Comparison of ENCODE assay signal across 8 mouse cellular contexts in genomic region chr6:47175356-47176156, GRCm38 (mm10).
DNase-seq lines count a peak whose midpoint lies in the region; ATAC-seq lines count a peak whose summit lies in the region.
"Not testable (repeated sequence)": the region's sequence is repeated elsewhere in the genome, so short reads cannot be mapped to it uniquely, and the experiment has no call there.

No protein-coding gene starts in this region.

- not testable (repeated sequence) for H3K9me3 ChIP-seq in forebrain, embryonic 16.5 days (ENCODE audit: control insufficient read depth, low read length); hindbrain, embryonic 11.5 days (ENCODE audit: control insufficient read depth, low read length); liver, embryonic 16.5 days (replicated peaks; ENCODE audit: control insufficient read depth, low read length); midbrain, embryonic 14.5 days (ENCODE audit: control insufficient read depth, low read length); stomach, embryonic 16.5 days (replicated peaks; ENCODE audit: control insufficient read depth, low read length)

- not testable (repeated sequence) for H3K4me1 ChIP-seq in forebrain, embryonic 16.5 days (replicated peaks; ENCODE audit: control insufficient read depth, insufficient read depth, low read length); hindbrain, embryonic 11.5 days (replicated peaks; ENCODE audit: control insufficient read depth, insufficient read depth, low read length); liver, embryonic 16.5 days (ENCODE audit: control insufficient read depth, low read depth, low read length); midbrain, embryonic 14.5 days (ENCODE audit: control insufficient read depth, insufficient read depth, low read length); stomach, embryonic 16.5 days (ENCODE audit: control insufficient read depth, insufficient read depth, low read length)

- peak overlapping the region; percentile 10; the same call in 1 of the 2 replicates for H3K27ac ChIP-seq in forebrain, embryonic 16.5 days (ENCODE audit: low read length)
- H3K27ac ChIP-seq in hindbrain, embryonic 11.5 days (ENCODE audit: low read depth, low read length); liver, embryonic 16.5 days (ENCODE audit: low read length); stomach, embryonic 16.5 days (ENCODE audit: low read length): not testable (repeated sequence)
- peak overlapping the region; percentile 67 for H3K27ac ChIP-seq in midbrain, embryonic 14.5 days (replicated peaks; ENCODE audit: low read depth, low read length)

- peak; percentile 76 for ATAC-seq in common myeloid progenitor, adult 5-6 weeks (replicated peaks; ENCODE audit: low read depth, poor library complexity, severe bottlenecking)
- peak; percentile 89 for ATAC-seq in forebrain, embryonic 16.5 days
- ATAC-seq in hindbrain, embryonic 11.5 days (ENCODE audit: low FRiP score), result peak; percentile 86
- not testable (repeated sequence) for ATAC-seq in liver, embryonic 16.5 days (ENCODE audit: low read depth)
- peak; percentile 75; the same call in 1 of the 2 replicates for ATAC-seq in midbrain, embryonic 14.5 days (ENCODE audit: low FRiP score, low TSS enrichment)
- peak; percentile 47 for ATAC-seq in stomach, embryonic 16.5 days (ENCODE audit: insufficient read depth, low FRiP score)

- WGBS in forebrain, embryonic 16.5 days, result 15% methylated on average over 10 of the region's 10 CpGs
- 20% methylated on average over 10 of the region's 10 CpGs for WGBS in hindbrain, embryonic 11.5 days
- 16% methylated on average over 10 of the region's 10 CpGs for WGBS in liver, embryonic 16.5 days (ENCODE audit: insufficient replicate concordance)
- WGBS in midbrain, embryonic 14.5 days, result 21% methylated on average over 10 of the region's 10 CpGs
- 21% methylated on average over 10 of the region's 10 CpGs for WGBS in stomach, embryonic 16.5 days

- peak; percentile 67 for DNase-seq in adipocyte (ENCODE audit: low spot score)
- DNase-seq in hindbrain, embryonic 11.5 days (ENCODE audit: low spot score), result peak; percentile 61
- DNase-seq in kidney, postnatal 14 days, result peak; percentile 14
- DNase-seq in midbrain, embryonic 14.5 days, result peak; percentile 85

- peak overlapping the region; percentile 18 for H3K9ac ChIP-seq in forebrain, embryonic 16.5 days (replicated peaks; ENCODE audit: low read depth, low read length)
- not testable (repeated sequence) for H3K9ac ChIP-seq in hindbrain, embryonic 11.5 days (ENCODE audit: low read depth, low read length); liver, embryonic 16.5 days (ENCODE audit: low read depth, low read length); stomach, embryonic 16.5 days (ENCODE audit: low read length)
- peak overlapping the region; percentile 34; the same call in 1 of the 2 replicates for H3K9ac ChIP-seq in midbrain, embryonic 14.5 days (replicated peaks; ENCODE audit: low read length)

- H3K27me3 ChIP-seq in forebrain, embryonic 16.5 days (replicated peaks; ENCODE audit: control insufficient read depth, insufficient read depth, low read length); hindbrain, embryonic 11.5 days (ENCODE audit: control insufficient read depth, insufficient read depth, low read length); liver, embryonic 16.5 days (ENCODE audit: control insufficient read depth, insufficient read depth, low read depth, low read length); midbrain, embryonic 14.5 days (ENCODE audit: control insufficient read depth, insufficient read depth, low read length); stomach, embryonic 16.5 days (ENCODE audit: control insufficient read depth, insufficient read depth, low read length): not testable (repeated sequence)

- H3K36me3 ChIP-seq in forebrain, embryonic 16.5 days (ENCODE audit: control insufficient read depth, insufficient read depth); hindbrain, embryonic 11.5 days (ENCODE audit: control insufficient read depth, insufficient read depth, low read length); liver, embryonic 16.5 days (ENCODE audit: control insufficient read depth, insufficient read depth); midbrain, embryonic 14.5 days (ENCODE audit: control insufficient read depth, insufficient read depth, low read length); stomach, embryonic 16.5 days (ENCODE audit: control insufficient read depth, insufficient read depth, low read length): not testable (repeated sequence)

- H3K4me3 ChIP-seq in forebrain, embryonic 16.5 days (replicated peaks; ENCODE audit: low read length), result peak overlapping the region; percentile 26
- H3K4me3 ChIP-seq in hindbrain, embryonic 11.5 days (ENCODE audit: low read depth, low read length); liver, embryonic 16.5 days (ENCODE audit: low read depth, low read length); midbrain, embryonic 14.5 days (replicated peaks; ENCODE audit: low read depth, low read length); stomach, embryonic 16.5 days (replicated peaks; ENCODE audit: low read length): not testable (repeated sequence)

- peak overlapping the region; percentile 35 for H3K4me2 ChIP-seq in forebrain, embryonic 16.5 days (ENCODE audit: low read length)
- 0 out of 2 replicates have a peak overlapping the region, but pooled peaks have one; percentile 28 for H3K4me2 ChIP-seq in hindbrain, embryonic 11.5 days (replicated peaks; ENCODE audit: low read depth, low read length)
- peak overlapping the region; percentile 24; the same call in 1 of the 2 replicates for H3K4me2 ChIP-seq in liver, embryonic 16.5 days (ENCODE audit: low read depth, low read length)
- peak overlapping the region; percentile 40 for H3K4me2 ChIP-seq in midbrain, embryonic 14.5 days (ENCODE audit: low read length)
- peak overlapping the region; percentile 36 for H3K4me2 ChIP-seq in stomach, embryonic 16.5 days (ENCODE audit: low read depth, low read length)

Comparison
In these comparisons a context has a peak if more than half of its experiments do, and no peak if none do; other contexts are left out.
1. DNase-seq: peak in every context shown above with its lines; median percentile 85 in midbrain, embryonic 14.5 days; 67 in adipocyte; 61 in hindbrain, embryonic 11.5 days; 14 in kidney, postnatal 14 days.